Mouse (Mus musculus): ENCODE results near the gene Tmem190. TPM values are rescaled to one million over a fixed set of nuclear protein-coding genes. Genes with fewer than 3 reads are reported as not detected.

The Tmem190 gene
- polyA plus RNA-seq, 1 experiment from 2014 or later: 0.70 TPM

- no peaks in the 10 kb centered on the region for H3K27me3 ChIP-seq (ENCODE audit: insufficient read depth, low read length)
- 0 out of 2 replicates have a peak overlapping the region, but pooled peaks have one; percentile 27 for H3K4me2 ChIP-seq (ENCODE audit: low read length)
Observed at GRCm38 (mm10) chr7:4764946-4765710, 17.6 kb upstream of the Tmem190 start.

GRCm38 (mm10) chr7:4771202-4771601 lies 11.5 kb upstream of the Tmem190 start, which contains the start of gene Fam71e2:
Gene Fam71e2, minus strand, starts transcription at chr7:4771302.
- TF ChIP-seq CTCF (IDR thresholded peaks at IDR 0.05; ENCODE audit: low read depth): no peak
- Histone ChIP-seq H3K4me3 (replicated peaks; ENCODE audit: low read depth, low read length) (no peak within 1 kb of the TSS), H3K27ac (no peak within 1 kb of the TSS), H3K36me3 (ENCODE audit: insufficient read depth, low read length) (no peaks in the 10 kb centered on the region), H3K4me1 (replicated peaks; ENCODE audit: insufficient read depth, low read length) (no peaks in the 10 kb centered on the region), H3K9ac (ENCODE audit: low read depth, low read length) (no peak within 1 kb of the TSS), H3K9me3 (replicated peaks; ENCODE audit: low read length) (no peaks in the 10 kb centered on the region), H3K4me2 (ENCODE audit: low read length) (no peak within 1 kb of the TSS), H3K27me3 (ENCODE audit: insufficient read depth, low read length) (peaks cover 2% of the 10 kb centered on the region; the same call in 1 of the 2 replicates)
- DNase-seq (ENCODE audit: low spot score) (no peak), ATAC-seq (replicated peaks; ENCODE audit: low FRiP score, low read depth) (no peak)
- 67% methylated on average over 5 of the region's 5 CpGs for WGBS

More at GRCm38 (mm10) chr7:4764946-4765710, 17.6 kb upstream of the Tmem190 start:
- no peaks in the 10 kb centered on the region for H3K9me3 ChIP-seq (replicated peaks; ENCODE audit: low read length)
- no peaks in the 10 kb centered on the region for H3K36me3 ChIP-seq (ENCODE audit: insufficient read depth, low read length)
- no peak for TF ChIP-seq CTCF (IDR thresholded peaks at IDR 0.05; ENCODE audit: low read depth)
- WGBS: 12% methylated on average over 4 of the region's 4 CpGs
- H3K9ac ChIP-seq (ENCODE audit: low read depth, low read length): no peak overlapping the region
- H3K4me1 ChIP-seq (replicated peaks; ENCODE audit: insufficient read depth, low read length): no peaks in the 10 kb centered on the region
- ATAC-seq (replicated peaks; ENCODE audit: low FRiP score, low read depth) (no peak), DNase-seq (ENCODE audit: low spot score) (peak; percentile 28)
- no peak overlapping the region for H3K4me3 ChIP-seq (replicated peaks; ENCODE audit: low read depth, low read length)
- H3K27ac ChIP-seq: no peak overlapping the region

GRCm38 (mm10) chr7:4776131-4776530 lies 6.6 kb upstream of the Tmem190 start:
- no peak for TF ChIP-seq CTCF (IDR thresholded peaks at IDR 0.05; ENCODE audit: low read depth)
- H3K36me3 ChIP-seq (ENCODE audit: insufficient read depth, low read length): no peaks in the 10 kb centered on the region
- H3K4me3 ChIP-seq (replicated peaks; ENCODE audit: low read depth, low read length): no peak overlapping the region
- H3K9ac ChIP-seq (ENCODE audit: low read depth, low read length): no peak overlapping the region
- H3K9me3 ChIP-seq (replicated peaks; ENCODE audit: low read length): no peaks in the 10 kb centered on the region
- no peak overlapping the region for H3K27ac ChIP-seq
- DNase-seq (ENCODE audit: low spot score) (no peak), ATAC-seq (replicated peaks; ENCODE audit: low FRiP score, low read depth) (no peak)
- no peak overlapping the region for H3K4me2 ChIP-seq (ENCODE audit: low read length)
- H3K27me3 ChIP-seq (ENCODE audit: insufficient read depth, low read length): peaks cover 20% of the 10 kb centered on the region
- no peaks in the 10 kb centered on the region; the same call in 1 of the 2 replicates for H3K4me1 ChIP-seq (replicated peaks; ENCODE audit: insufficient read depth, low read length)
- WGBS: 47% methylated on average over 10 of the region's 10 CpGs

- no peak for TF ChIP-seq CTCF (IDR thresholded peaks at IDR 0.05; ENCODE audit: low read depth)
- no peaks in the 10 kb centered on the region for H3K9me3 ChIP-seq (replicated peaks; ENCODE audit: low read length)
- no peaks in the 10 kb centered on the region for H3K36me3 ChIP-seq (ENCODE audit: insufficient read depth, low read length)
- peak overlapping the region; percentile 65 for H3K4me2 ChIP-seq (ENCODE audit: low read length)
- peak overlapping the region; percentile 35 for H3K4me3 ChIP-seq (replicated peaks; ENCODE audit: low read depth, low read length)
- 1% methylated on average over 42 of the region's 56 CpGs for WGBS
- ATAC-seq (replicated peaks; ENCODE audit: low FRiP score, low read depth): peak; percentile 70
- H3K9ac ChIP-seq (ENCODE audit: low read depth, low read length): peak overlapping the region; percentile 46; the same call in 1 of the 2 replicates
- H3K4me1 ChIP-seq (replicated peaks; ENCODE audit: insufficient read depth, low read length): no peaks in the 10 kb centered on the region; the same call in 1 of the 2 replicates
- DNase-seq (ENCODE audit: low spot score): peak; percentile 75
- no peak overlapping the region for H3K27ac ChIP-seq
- peaks cover 20% of the 10 kb centered on the region for H3K27me3 ChIP-seq (ENCODE audit: insufficient read depth, low read length)
Observed at GRCm38 (mm10) chr7:4776861-4777830, 5.6 kb upstream of the Tmem190 start.

GRCm38 (mm10) chr7:4777851-4778637 lies 4.7 kb upstream of the Tmem190 start:
- peak overlapping the region; percentile 65; the same call in 1 of the 2 replicates for H3K4me2 ChIP-seq (ENCODE audit: low read length)
- no peak for DNase-seq (ENCODE audit: low spot score)
- no peak overlapping the region for H3K27ac ChIP-seq
- no peaks in the 10 kb centered on the region for H3K36me3 ChIP-seq (ENCODE audit: insufficient read depth, low read length)
- no peaks in the 10 kb centered on the region for H3K9me3 ChIP-seq (replicated peaks; ENCODE audit: low read length)
- H3K9ac ChIP-seq (ENCODE audit: low read depth, low read length): no peak overlapping the region
- H3K4me3 ChIP-seq (replicated peaks; ENCODE audit: low read depth, low read length): no peak overlapping the region
- no peak for TF ChIP-seq CTCF (IDR thresholded peaks at IDR 0.05; ENCODE audit: low read depth)
- 0 out of 2 replicates have a peak, but pooled peaks have one; percentile 9 for ATAC-seq (replicated peaks; ENCODE audit: low FRiP score, low read depth)
- WGBS: 6% methylated on average over 19 of the region's 20 CpGs
- H3K27me3 ChIP-seq (ENCODE audit: insufficient read depth, low read length): peaks cover 20% of the 10 kb centered on the region
- H3K4me1 ChIP-seq (replicated peaks; ENCODE audit: insufficient read depth, low read length): no peaks in the 10 kb centered on the region; the same call in 1 of the 2 replicates

Data from kidney, postnatal 0 days (tissue).